Mouse (Mus musculus) brain, embryonic 14.5 days (tissue): Measurements from ENCODE around the gene Elmsan1.

Source experiments
- CTCF ChIP-seq: fragments of 200-500 bp; IDR thresholded peaks from 2 replicates; pipeline ENCODE4 v1.5.1; 2012; ENCODE audit warnings: inconsistent platforms, mild to moderate bottlenecking, moderate library complexity, borderline replicate concordance; ENCODE audit not compliant: insufficient read depth, insufficient read length; ENCODE audit errors: extremely low read depth
- POLR2A ChIP-seq: fragments of 200-500 bp; IDR thresholded peaks from 2 replicates; pipeline ENCODE4 v1.6.1; 2012; ENCODE audit warnings: mild to moderate bottlenecking, inconsistent platforms, borderline replicate concordance; ENCODE audit not compliant: poor library complexity, insufficient read depth, insufficient read length, severe bottlenecking; ENCODE audit errors: extremely low read depth

DNA sequence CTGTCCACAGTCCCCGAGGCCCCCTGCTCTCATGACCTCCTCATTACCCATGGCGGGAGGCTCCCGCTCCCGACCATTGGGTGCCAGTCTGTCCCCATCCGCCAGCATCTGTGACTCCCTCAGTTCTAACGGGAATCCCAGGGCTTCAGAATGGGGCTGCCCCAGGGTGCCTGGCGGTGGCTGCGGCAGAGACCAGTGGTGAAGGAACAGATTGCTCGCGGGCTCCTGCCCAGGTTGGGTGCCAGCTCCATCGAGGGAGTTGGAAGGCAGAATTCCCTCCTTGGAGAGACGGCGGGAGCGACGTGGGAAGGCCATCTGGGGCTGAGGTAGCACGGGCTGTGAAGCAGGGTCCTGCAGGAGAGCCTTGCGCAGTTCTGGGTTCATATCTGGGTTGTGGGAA, 45.8 kb downstream of the Elmsan1 start:
- TF ChIP-seq POLR2A (no peak), CTCF (no peak)
